Mouse (Mus musculus) left cerebral cortex, postnatal 36 days (tissue): ENCODE data around the gene Pdrg1. TPM values are rescaled to one million over a fixed set of nuclear protein-coding genes. Genes with fewer than 3 reads are reported as not detected.

Experiments
- DNase-seq, 2 experiments: peaks; one replicate each; pipeline ENCODE4 v3.0.0; 2021 to 2022; ENCODE audit warnings: low spot score in 2 of 2, mixed read lengths in 1 of 2
- intact Hi-C: fragments of 180-260 bp; cut with DNase I; formaldehyde crosslinking; loops from one replicate; pipeline ENCODE4 v1.15.1; 2025
- total RNA-seq, 2 experiments: library from RNA; stranded (reverse); gene quantifications; 2 replicates each; pipeline ENCODE4 v1.2.3; 2021

Pdrg1 gene
- total RNA-seq, 2 experiments from 2014 or later = 46.9 to 59.5 TPM

- intact Hi-C loops = no loop called here
- DNase-seq = peak; percentile 42 to 44
Observed at GRCm38 (mm10) chr2:153032083-153032842, 17.0 kb upstream of the Pdrg1 start.

- peak in 1 of 2 experiments; percentile 41 for DNase-seq
Observed at GRCm38 (mm10) chr2:153031126-153032082, 16.2 kb upstream of the Pdrg1 start, which contains the start of gene Xkr7. TSS of gene Xkr7 (plus strand) at chr2:153031852.

GRCm38 (mm10) chr2:153030422-153030821 lies 15.2 kb upstream of the Pdrg1 start:
- no peak for DNase-seq

More at GRCm38 (mm10) chr2:153031126-153032082, 16.2 kb upstream of the Pdrg1 start, which contains the start of gene Xkr7:
- intact Hi-C loops = no loop called here

GRCm38 (mm10) chr2:153027501-153027900 lies 12.3 kb upstream of the Pdrg1 start:
- intact Hi-C loops = no loop called here
- DNase-seq = no peak

More at GRCm38 (mm10) chr2:153030422-153030821, 15.2 kb upstream of the Pdrg1 start:
- intact Hi-C loops = no loop called here

GRCm38 (mm10) chr2:153026052-153026451 lies 10.8 kb upstream of the Pdrg1 start:
- intact Hi-C loops = no loop called here
- no peak for DNase-seq

GRCm38 (mm10) chr2:153022855-153023254 lies 7.6 kb upstream of the Pdrg1 start:
- intact Hi-C loops = no loop called here
- DNase-seq = peak; percentile 41 to 43

GRCm38 (mm10) chr2:153021163-153021562 lies 5.9 kb upstream of the Pdrg1 start:
- DNase-seq = no peak
- intact Hi-C loops = no loop called here

GRCm38 (mm10) chr2:153019355-153019754 lies 4.1 kb upstream of the Pdrg1 start:
- no peak for DNase-seq
- intact Hi-C loops = loop anchor here (5.0 kb wide), 1 partner anchor 67 kb away; the partner anchor contains the start of gene Dusp15

- intact Hi-C loops = loop anchor here (5.0 kb wide), 1 partner anchor 64 kb away; the partner anchor contains the start of gene Dusp15
Observed at GRCm38 (mm10) chr2:153016786-153017185, 1.6 kb upstream of the Pdrg1 start.

GRCm38 (mm10) chr2:153015804-153016203 lies 577 bp upstream of the Pdrg1 start:
- intact Hi-C loops = loop anchor here (2.0 to 5.0 kb wide), 2 partner anchors 64 to 101 kb away; partner anchors contain the start of gene Dusp15

More at GRCm38 (mm10) chr2:153016786-153017185, 1.6 kb upstream of the Pdrg1 start:
- no peak for DNase-seq

GRCm38 (mm10) chr2:153013724-153014515 lies 1.3 kb downstream of the Pdrg1 start:
- no peak for DNase-seq
- intact Hi-C loops = loop anchor here (2.0 kb wide), 1 partner anchor 99 kb away; no protein-coding TSS in a partner anchor

More at GRCm38 (mm10) chr2:153015804-153016203, 577 bp upstream of the Pdrg1 start:
- no peak for DNase-seq

GRCm38 (mm10) chr2:153009192-153009973 lies 5.8 kb downstream of the Pdrg1 start:
- intact Hi-C loops = no loop called here
- no peak for DNase-seq

- DNase-seq = no peak
- intact Hi-C loops = no loop called here
Observed at GRCm38 (mm10) chr2:153005981-153006380, 9.2 kb downstream of the Pdrg1 start.

GRCm38 (mm10) chr2:153003681-153004338 lies 11.4 kb downstream of the Pdrg1 start:
- DNase-seq = no peak
- intact Hi-C loops = no loop called here

GRCm38 (mm10) chr2:153002492-153003248 lies 12.6 kb downstream of the Pdrg1 start:
- intact Hi-C loops = no loop called here
- DNase-seq = no peak

- intact Hi-C loops = no loop called here
- no peak for DNase-seq
Observed at GRCm38 (mm10) chr2:152997046-152997445, 18.2 kb downstream of the Pdrg1 start.

GRCm38 (mm10) chr2:152991529-152991928 lies 23.7 kb downstream of the Pdrg1 start:
- intact Hi-C loops = no loop called here

More at GRCm38 (mm10) chr2:152991529-152991928, 23.7 kb downstream of the Pdrg1 start:
- no peak for DNase-seq
